Mouse (Mus musculus) heart, adult 11 months (tissue): ENCODE measurements around the gene Atf3.

Source experiments
- DNase-seq: peaks from one replicate; pipeline ENCODE4 v3.0.0; 2022

Gene Atf3

GRCm38 (mm10) chr1:191140983-191141382 is 76.9 kb downstream of the Atf3 start:
- DNase-seq: peak; percentile 81

- DNase-seq: peak; percentile 67
Measured at GRCm38 (mm10) chr1:191138874-191139495, 78.9 kb downstream of the Atf3 start.

DNA sequence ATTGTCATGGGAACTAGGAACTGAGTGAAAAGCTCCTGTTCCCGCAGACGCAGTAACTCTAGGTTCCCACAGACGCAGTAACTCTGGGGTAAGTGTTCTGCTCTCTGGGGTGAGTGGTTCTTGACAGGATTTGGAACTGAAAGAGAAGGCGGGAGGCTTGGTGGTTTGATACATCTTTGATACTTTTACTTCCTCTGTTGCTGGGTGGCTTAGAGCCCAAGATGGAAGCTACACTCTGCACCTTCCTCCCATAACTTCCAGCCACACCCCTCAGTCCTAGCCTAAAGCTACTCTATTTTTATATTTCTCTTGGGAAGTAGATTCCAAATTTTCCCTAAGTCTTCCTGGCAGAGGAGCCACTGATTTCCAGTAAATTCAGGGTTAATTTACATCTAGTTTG is 79.4 kb downstream of the Atf3 start:
- DNase-seq: peak; percentile 64

GRCm38 (mm10) chr1:191135406-191135805 is 82.4 kb downstream of the Atf3 start:
- DNase-seq: peak; percentile 27

- DNase-seq: peak; percentile 77
Measured at GRCm38 (mm10) chr1:191132934-191133333, 84.9 kb downstream of the Atf3 start.

DNA sequence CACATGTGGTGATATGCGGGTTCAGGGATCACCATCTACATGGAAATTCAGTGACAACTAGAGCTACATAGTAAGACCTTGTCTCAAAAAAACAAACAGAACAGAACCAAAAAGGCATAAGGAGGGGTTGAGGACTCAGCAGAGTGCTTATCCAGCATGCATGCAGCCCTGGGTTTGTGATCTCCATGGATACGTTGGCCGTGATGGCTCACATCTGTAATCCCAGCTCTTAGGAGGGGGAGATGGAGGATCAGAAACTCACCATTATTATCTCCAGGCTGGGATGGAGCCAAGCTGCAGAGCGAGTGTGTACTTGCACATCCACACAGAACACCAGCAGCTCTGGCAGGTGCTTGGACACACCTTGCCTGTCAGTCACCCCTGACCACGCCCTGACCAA is 85.6 kb downstream of the Atf3 start:
- no peak for DNase-seq

DNA sequence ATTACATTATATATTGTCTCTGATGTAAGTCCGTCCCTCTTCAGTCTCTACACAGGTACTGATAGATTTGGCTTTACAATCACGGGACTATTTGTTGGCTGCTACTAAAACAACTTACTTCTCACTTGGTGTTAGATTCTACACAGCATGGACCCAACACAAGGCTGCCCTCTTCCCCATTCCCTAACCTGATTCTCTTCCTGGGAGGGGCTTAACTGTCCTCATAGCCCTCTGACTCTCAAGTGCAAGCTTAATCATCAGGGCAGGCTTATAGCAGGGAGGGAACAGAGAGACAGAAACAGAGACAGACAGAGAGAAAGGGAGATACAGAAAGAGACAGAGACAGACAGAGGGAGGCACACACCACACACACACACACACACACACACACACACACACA is 86.1 kb downstream of the Atf3 start:
- peak; percentile 21 for DNase-seq

GRCm38 (mm10) chr1:191125811-191126638 is 91.8 kb downstream of the Atf3 start:
- DNase-seq: peak; percentile 96

DNA sequence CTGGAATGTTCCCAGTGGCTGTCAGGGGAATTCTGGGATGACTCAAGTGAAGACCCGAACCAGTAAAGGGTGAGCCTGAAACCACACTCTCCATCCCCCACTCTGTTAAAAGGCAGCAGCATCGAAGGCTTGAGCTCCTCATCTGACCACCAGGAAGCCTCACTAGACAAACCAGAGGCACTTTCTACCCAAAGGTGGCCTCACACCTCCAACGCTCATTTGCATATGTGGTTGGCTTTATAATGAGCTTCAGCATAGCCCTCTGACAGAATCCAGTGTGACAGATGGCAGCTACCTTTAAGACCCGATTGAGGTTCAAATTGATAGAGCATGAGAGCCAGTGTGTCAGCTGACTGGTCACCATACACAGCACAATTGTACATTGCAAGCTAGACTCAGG is 93.6 kb downstream of the Atf3 start:
- peak; percentile 88 for DNase-seq

- peak; percentile 81 for DNase-seq
Measured at GRCm38 (mm10) chr1:191123696-191124095, 94.1 kb downstream of the Atf3 start.

- peak; percentile 95 for DNase-seq
Measured at GRCm38 (mm10) chr1:191122744-191123143, 95.1 kb downstream of the Atf3 start.
